Mouse (Mus musculus): ENCODE measurements around the gene Med8. TPM values are rescaled to one million over a fixed set of nuclear protein-coding genes. Genes with fewer than 3 reads are reported as not detected.

Gene Med8
- polyA plus RNA-seq, 1 experiment = 19.5 TPM

DNA sequence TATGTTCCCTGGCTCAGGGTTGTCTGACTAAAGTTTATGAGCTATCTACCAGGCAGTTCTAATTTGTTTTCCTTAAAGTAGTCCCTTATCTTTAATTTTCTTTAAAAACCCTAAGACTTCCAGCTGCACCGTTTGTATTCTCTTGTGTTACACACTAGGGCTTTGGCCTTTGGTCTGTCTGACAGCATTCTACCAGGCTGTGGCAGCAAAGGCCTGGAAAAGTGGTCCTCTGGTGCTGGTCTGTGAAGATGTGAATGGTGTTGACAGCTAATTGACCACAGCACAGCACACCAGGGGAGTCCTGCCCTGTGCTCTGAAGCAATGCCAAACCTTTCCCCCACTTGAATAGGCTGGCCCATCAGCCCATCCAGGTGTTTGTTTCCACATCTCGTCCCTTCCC lies 6.6 kb downstream of the Med8 start:
- Histone ChIP-seq H3K27ac (ENCODE audit: insufficient read depth, low read depth, low read length) (no peak overlapping the region), H3K36me3 (ENCODE audit: control insufficient read depth, insufficient read depth, low read length) (peaks cover 56% of the 10 kb centered on the region), H3K27me3 (ENCODE audit: control insufficient read depth, insufficient read depth, low read length) (no peaks in the 10 kb centered on the region), H3K4me3 (ENCODE audit: low read depth, low read length) (no peak overlapping the region), H3K4me1 (ENCODE audit: control insufficient read depth, insufficient read depth, insufficient read length, low read length) (peaks cover under 1% of the 10 kb centered on the region; the same call in 1 of the 2 replicates)
- TF ChIP-seq POLR2A (IDR thresholded peaks at IDR 0.05; ENCODE audit: low read depth, low read length) (no peak), CTCF (IDR thresholded peaks at IDR 0.05; ENCODE audit: extremely low read depth, insufficient read length, insufficient replicate concordance, low read depth, low read length) (no peak)
- WGBS = 60% methylated on average over 2 of the region's 2 CpGs

DNA sequence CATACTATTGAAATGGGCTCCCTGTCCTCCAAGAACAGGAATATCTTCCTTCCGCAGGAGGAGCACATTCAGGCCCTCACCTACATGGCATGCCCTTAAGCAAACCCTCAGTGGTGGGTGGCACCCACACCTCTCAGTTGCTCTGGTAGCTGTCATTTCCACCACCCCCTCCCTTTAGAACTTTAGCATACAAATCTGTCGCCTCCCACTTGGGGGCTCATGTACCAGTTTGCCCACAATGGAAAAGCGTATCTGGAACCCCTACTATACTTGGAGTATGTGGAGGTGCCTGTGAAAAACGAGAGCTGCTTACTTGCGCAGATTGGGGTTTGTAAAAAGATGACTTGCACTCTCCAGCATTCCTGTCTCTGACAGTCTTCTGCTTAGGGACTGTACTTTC lies 7.2 kb downstream of the Med8 start:
- Histone ChIP-seq H3K27ac (ENCODE audit: insufficient read depth, low read depth, low read length) (no peak overlapping the region), H3K4me3 (ENCODE audit: low read depth, low read length) (no peak overlapping the region), H3K4me1 (ENCODE audit: control insufficient read depth, insufficient read depth, insufficient read length, low read length) (peaks cover 3% of the 10 kb centered on the region; the same call in 1 of the 2 replicates), H3K36me3 (ENCODE audit: control insufficient read depth, insufficient read depth, low read length) (peaks cover 56% of the 10 kb centered on the region), H3K27me3 (ENCODE audit: control insufficient read depth, insufficient read depth, low read length) (no peaks in the 10 kb centered on the region)
- 95% methylated on average over 5 of the region's 5 CpGs for WGBS
- TF ChIP-seq POLR2A (IDR thresholded peaks at IDR 0.05; ENCODE audit: low read depth, low read length) = no peak
- TF ChIP-seq CTCF (IDR thresholded peaks at IDR 0.05; ENCODE audit: extremely low read depth, insufficient read length, insufficient replicate concordance, low read depth, low read length) = no peak

DNA sequence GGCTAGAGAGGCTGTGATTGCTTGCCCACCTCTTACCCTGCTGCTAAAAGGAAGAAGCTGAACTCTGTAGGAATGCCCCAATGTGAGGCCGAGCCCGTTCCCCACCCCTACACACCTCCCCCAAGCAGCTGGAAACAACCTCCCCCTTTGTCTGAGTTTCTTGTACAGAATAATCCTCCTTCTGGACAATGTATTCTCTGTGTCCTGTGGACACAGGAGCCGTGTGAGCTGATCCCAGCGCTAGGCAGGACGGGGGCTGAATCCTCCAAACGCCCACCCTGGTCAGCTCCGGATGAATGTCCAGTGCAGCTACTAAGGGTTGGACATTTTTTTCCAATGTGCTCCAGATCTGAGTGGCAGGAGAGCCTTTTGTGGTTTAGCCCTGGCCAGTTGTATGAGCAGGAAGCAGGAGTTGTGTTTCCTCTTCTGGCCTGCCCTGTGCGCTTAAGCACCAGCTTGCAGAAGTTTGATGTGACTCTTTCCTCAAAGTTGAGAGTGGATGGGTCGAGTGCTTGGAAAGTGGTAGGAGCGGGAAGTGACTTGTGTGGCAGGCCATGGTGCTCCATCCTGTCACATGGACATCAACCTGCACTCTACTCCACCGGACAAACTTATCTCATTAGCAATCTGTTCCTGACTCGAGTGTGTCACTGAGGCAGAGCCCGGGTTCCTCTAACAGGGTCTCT lies 8.1 kb downstream of the Med8 start:
- 87% methylated on average over 13 of the region's 13 CpGs for WGBS
- peaks cover 8% of the 10 kb centered on the region; the same call in 1 of the 2 replicates for H3K4me1 ChIP-seq (ENCODE audit: control insufficient read depth, insufficient read depth, insufficient read length, low read length)
- no peak overlapping the region for H3K4me3 ChIP-seq (ENCODE audit: low read depth, low read length)
- H3K27me3 ChIP-seq (ENCODE audit: control insufficient read depth, insufficient read depth, low read length) = no peaks in the 10 kb centered on the region
- H3K27ac ChIP-seq (ENCODE audit: insufficient read depth, low read depth, low read length) = no peak overlapping the region
- peaks cover 50% of the 10 kb centered on the region for H3K36me3 ChIP-seq (ENCODE audit: control insufficient read depth, insufficient read depth, low read length)
- TF ChIP-seq CTCF (IDR thresholded peaks at IDR 0.05; ENCODE audit: extremely low read depth, insufficient read length, insufficient replicate concordance, low read depth, low read length) (no peak), POLR2A (IDR thresholded peaks at IDR 0.05; ENCODE audit: low read depth, low read length) (no peak)

DNA sequence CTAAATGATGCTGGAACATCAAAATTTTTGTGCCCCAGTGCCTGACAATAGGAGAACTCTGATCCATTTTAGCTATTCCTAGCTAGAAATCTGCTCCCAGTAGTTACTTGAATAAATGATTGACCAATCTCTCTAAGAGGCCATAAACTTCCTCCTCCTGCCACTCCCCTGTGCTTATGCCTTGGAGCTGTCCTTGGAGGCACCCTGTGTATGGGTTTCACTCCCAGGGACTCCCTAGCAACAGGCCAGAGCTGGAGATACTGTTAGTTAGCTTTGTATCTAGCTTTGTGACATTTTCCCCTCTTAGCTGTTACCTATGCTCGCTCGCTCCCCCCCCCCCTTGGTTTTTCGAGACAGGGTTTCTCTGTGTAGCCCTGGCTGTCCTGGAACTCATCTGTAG lies 12.2 kb downstream of the Med8 start:
- Histone ChIP-seq H3K27ac (ENCODE audit: insufficient read depth, low read depth, low read length) (peak overlapping the region; percentile 64; the same call in 1 of the 2 replicates), H3K4me1 (ENCODE audit: control insufficient read depth, insufficient read depth, insufficient read length, low read length) (peaks cover 8% of the 10 kb centered on the region; the same call in 1 of the 2 replicates), H3K4me3 (ENCODE audit: low read depth, low read length) (no peak overlapping the region), H3K27me3 (ENCODE audit: control insufficient read depth, insufficient read depth, low read length) (no peaks in the 10 kb centered on the region), H3K36me3 (ENCODE audit: control insufficient read depth, insufficient read depth, low read length) (peaks cover 14% of the 10 kb centered on the region)
- TF ChIP-seq CTCF (IDR thresholded peaks at IDR 0.05; ENCODE audit: extremely low read depth, insufficient read length, insufficient replicate concordance, low read depth, low read length) = no peak
- TF ChIP-seq POLR2A (IDR thresholded peaks at IDR 0.05; ENCODE audit: low read depth, low read length) = no peak
- WGBS = 48% methylated on average over 3 of the region's 3 CpGs

DNA sequence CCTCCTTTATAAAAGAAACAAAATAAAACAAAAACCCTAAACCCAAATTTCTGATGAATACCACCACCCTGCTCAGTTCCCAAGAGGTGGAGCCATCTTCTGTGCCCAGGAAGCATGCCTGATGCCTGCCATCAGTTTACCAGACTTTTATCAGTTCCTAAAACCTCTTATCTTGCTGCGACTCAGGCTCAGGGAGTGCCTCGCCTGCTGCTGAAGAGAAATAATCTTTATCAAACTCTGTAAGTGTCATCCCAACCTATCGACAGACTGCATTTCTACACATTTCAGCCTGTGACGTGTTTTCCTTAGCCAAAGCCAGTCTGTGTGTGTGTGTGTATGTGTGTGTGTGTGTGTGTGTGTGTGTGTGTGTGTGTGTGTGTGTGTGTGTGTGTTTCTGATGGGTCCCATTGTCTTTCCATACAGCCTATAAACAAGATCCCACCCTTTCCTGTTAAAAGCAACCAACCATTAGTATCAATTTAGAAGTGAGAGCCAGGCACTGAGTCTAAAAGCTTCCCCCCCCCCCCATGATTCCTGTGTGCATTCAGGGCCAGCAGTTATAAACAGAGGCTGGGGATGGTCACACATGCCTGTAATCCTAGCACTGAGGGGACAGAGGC lies 15.5 kb downstream of the Med8 start:
- Histone ChIP-seq H3K36me3 (ENCODE audit: control insufficient read depth, insufficient read depth, low read length) (0 out of 2 replicates have a peak, but pooled peaks cover 1% of the 10 kb centered on the region), H3K4me3 (ENCODE audit: low read depth, low read length) (no peak overlapping the region), H3K27ac (ENCODE audit: insufficient read depth, low read depth, low read length) (no peak overlapping the region), H3K4me1 (ENCODE audit: control insufficient read depth, insufficient read depth, insufficient read length, low read length) (peaks cover 15% of the 10 kb centered on the region; the same call in 1 of the 2 replicates), H3K27me3 (ENCODE audit: control insufficient read depth, insufficient read depth, low read length) (no peaks in the 10 kb centered on the region)
- TF ChIP-seq CTCF (IDR thresholded peaks at IDR 0.05; ENCODE audit: extremely low read depth, insufficient read length, insufficient replicate concordance, low read depth, low read length) = no peak
- TF ChIP-seq POLR2A (IDR thresholded peaks at IDR 0.05; ENCODE audit: low read depth, low read length) = no peak
- WGBS = 68% methylated on average over 4 of the region's 4 CpGs

DNA sequence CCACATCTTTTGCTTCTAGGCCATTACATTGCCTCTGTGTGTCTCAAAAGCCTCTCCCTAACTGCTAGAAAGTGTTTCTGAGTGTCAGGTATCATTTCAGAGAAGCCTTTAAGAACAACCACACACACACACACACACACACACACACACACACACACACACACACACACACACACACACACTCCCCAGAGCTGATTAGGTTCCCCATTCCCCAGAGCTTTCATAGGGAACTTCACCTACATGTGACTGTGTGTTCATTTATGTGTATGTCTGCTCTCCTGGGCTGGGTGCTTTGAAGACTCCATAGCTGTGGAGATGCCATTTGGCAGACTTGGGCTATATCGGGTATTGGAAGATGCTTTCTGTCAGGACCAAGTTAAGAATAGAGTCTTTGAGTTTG lies 16.2 kb downstream of the Med8 start:
- 88% methylated on average over 1 of the region's 1 CpGs for WGBS
- no peak overlapping the region for H3K4me3 ChIP-seq (ENCODE audit: low read depth, low read length)
- TF ChIP-seq CTCF (IDR thresholded peaks at IDR 0.05; ENCODE audit: extremely low read depth, insufficient read length, insufficient replicate concordance, low read depth, low read length) (no peak), POLR2A (IDR thresholded peaks at IDR 0.05; ENCODE audit: low read depth, low read length) (no peak)

DNA sequence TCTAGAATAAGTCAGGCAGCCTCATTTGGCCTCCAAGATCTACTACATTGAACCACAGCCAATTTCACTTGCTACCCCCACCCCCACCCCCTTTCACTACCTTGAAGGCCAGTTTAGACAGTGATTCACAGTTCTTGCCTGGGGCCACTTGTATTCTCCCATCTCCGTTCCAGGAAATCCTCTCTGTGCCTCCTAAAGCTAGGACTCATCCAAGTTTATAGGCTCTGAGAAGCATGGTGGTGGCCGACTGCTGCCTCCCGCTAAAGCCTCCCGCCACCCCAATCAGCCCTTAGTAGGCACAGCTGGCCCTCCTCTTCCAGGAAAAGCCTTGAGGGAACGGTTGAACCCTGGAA lies 18.3 kb downstream of the Med8 start:
- TF ChIP-seq CTCF (IDR thresholded peaks at IDR 0.05; ENCODE audit: extremely low read depth, insufficient read length, insufficient replicate concordance, low read depth, low read length) = no peak
- no peak for TF ChIP-seq POLR2A (IDR thresholded peaks at IDR 0.05; ENCODE audit: low read depth, low read length)
- peaks cover 19% of the 10 kb centered on the region for H3K36me3 ChIP-seq (ENCODE audit: control insufficient read depth, insufficient read depth, low read length)

More for the DNA sequence above, 16.2 kb downstream of the Med8 start:
- H3K27me3 ChIP-seq (ENCODE audit: control insufficient read depth, insufficient read depth, low read length) = no peaks in the 10 kb centered on the region
- H3K36me3 ChIP-seq (ENCODE audit: control insufficient read depth, insufficient read depth, low read length) = no peaks in the 10 kb centered on the region
- peaks cover 19% of the 10 kb centered on the region; the same call in 1 of the 2 replicates for H3K4me1 ChIP-seq (ENCODE audit: control insufficient read depth, insufficient read depth, insufficient read length, low read length)
- no peak overlapping the region for H3K27ac ChIP-seq (ENCODE audit: insufficient read depth, low read depth, low read length)

More for the DNA sequence above, 18.3 kb downstream of the Med8 start:
- no peaks in the 10 kb centered on the region for H3K27me3 ChIP-seq (ENCODE audit: control insufficient read depth, insufficient read depth, low read length)
- H3K4me1 ChIP-seq (ENCODE audit: control insufficient read depth, insufficient read depth, insufficient read length, low read length) = peaks cover 16% of the 10 kb centered on the region
- WGBS = 4% methylated on average over 5 of the region's 5 CpGs
- peak overlapping the region; percentile 92 for H3K4me3 ChIP-seq (ENCODE audit: low read depth, low read length)
- H3K27ac ChIP-seq (ENCODE audit: insufficient read depth, low read depth, low read length) = peak overlapping the region; percentile 75
